Mouse (Mus musculus) ES-E14 (cell line): ENCODE results near the gene Arhgef28. TPM values are rescaled to one million over a fixed set of nuclear protein-coding genes. Genes with fewer than 3 reads are reported as not detected.

Experiments used
- DNase-seq: peaks from one replicate; pipeline ENCODE4 v3.0.0-alpha.2; 2013; ENCODE audit warnings: low read depth, low spot score
- H3K27ac ChIP-seq: 2 replicates; pipeline ENCODE4 v1.5.1; 2012; ENCODE audit warnings: low read depth, mild to moderate bottlenecking, low read length, moderate library complexity, mixed read lengths; ENCODE audit not compliant: poor library complexity, insufficient read depth, severe bottlenecking
- H3K36me3 ChIP-seq: 2 replicates; pipeline ENCODE4 v1.6.1; 2012; ENCODE audit warnings: mild to moderate bottlenecking, low read length, moderate library complexity, mixed read lengths; ENCODE audit not compliant: control insufficient read depth, poor library complexity, insufficient read depth, severe bottlenecking
- H3K4me1 ChIP-seq, 2 experiments: fragments of 150-350 bp in 1 of 2; sonication (generic) in 1 of 2; 2 replicates each; pipeline ENCODE4 v1.6.1; 2012; ENCODE audit warnings: low read length in 2 of 2, mild to moderate bottlenecking in 1 of 2, mixed read lengths in 1 of 2; ENCODE audit not compliant: control insufficient read depth in 2 of 2, insufficient read depth in 2 of 2, poor library complexity in 1 of 2
- H3K4me3 ChIP-seq, 2 experiments: fragments of 150-350 bp in 1 of 2; sonication (generic) in 1 of 2; 2 replicates each; pipeline ENCODE4 v1.5.1; 2012; ENCODE audit warnings: low read length in 2 of 2, low read depth in 1 of 2, mild to moderate bottlenecking in 1 of 2, mixed read lengths in 1 of 2; ENCODE audit not compliant: insufficient read depth in 1 of 2, poor library complexity in 1 of 2, severe bottlenecking in 1 of 2
- H3K9ac ChIP-seq: 2 replicates; pipeline ENCODE4 v1.6.1; 2012; ENCODE audit warnings: low read depth, mild to moderate bottlenecking, low read length, mixed read lengths; ENCODE audit not compliant: poor library complexity, insufficient read depth, severe bottlenecking
- H3K9me3 ChIP-seq: fragments of 150-350 bp; sonication (generic); 2 replicates; pipeline ENCODE4 v1.6.1; 2012; ENCODE audit warnings: low read depth, mild to moderate bottlenecking, low read length; ENCODE audit not compliant: control insufficient read depth, insufficient read depth
- CHD2 ChIP-seq: IDR thresholded peaks from 2 replicates; pipeline ENCODE4 v1.6.1; 2014; ENCODE audit warnings: mild to moderate bottlenecking, low read depth, low read length, inconsistent platforms
- HCFC1 ChIP-seq: IDR thresholded peaks from 2 replicates; pipeline ENCODE4 v1.6.1; 2012; ENCODE audit warnings: low read length, inconsistent platforms, borderline replicate concordance; ENCODE audit not compliant: insufficient read depth
- MAFK ChIP-seq: IDR thresholded peaks from 2 replicates; pipeline ENCODE4 v1.6.1; 2014; ENCODE audit warnings: mild to moderate bottlenecking, low read depth, low read length, inconsistent platforms; ENCODE audit not compliant: insufficient read depth
- ZC3H11A ChIP-seq: IDR thresholded peaks from 2 replicates; pipeline ENCODE4 v1.6.1; 2012; ENCODE audit warnings: low read depth, mild to moderate bottlenecking, inconsistent platforms, low read length, borderline replicate concordance
- ZNF384 ChIP-seq: IDR thresholded peaks from 2 replicates; pipeline ENCODE4 v1.6.1; 2012; ENCODE audit warnings: low read depth, low read length, inconsistent platforms
- in situ Hi-C, 2 experiments: fragments of 600-800 bp; cut with MboI; formaldehyde crosslinking; loops; one replicate each; pipeline ENCODE4 v1.15.1; 2025; ENCODE audit warnings: low sequenced_read_pairs in 2 of 2, inconsistent platforms in 1 of 2; ENCODE audit not compliant: unreplicated experiment in 2 of 2
- total RNA-seq: library from RNA; depleted of rRNA; stranded (reverse); fragments of 300-350 nt; gene quantifications from 2 replicates; pipeline ENCODE4 v1.2.3, GENCODE M21; 2012; rRNA removed

Gene Arhgef28
- total RNA-seq, result 13.3 and 19.0 TPM in 2 replicates

DNA sequence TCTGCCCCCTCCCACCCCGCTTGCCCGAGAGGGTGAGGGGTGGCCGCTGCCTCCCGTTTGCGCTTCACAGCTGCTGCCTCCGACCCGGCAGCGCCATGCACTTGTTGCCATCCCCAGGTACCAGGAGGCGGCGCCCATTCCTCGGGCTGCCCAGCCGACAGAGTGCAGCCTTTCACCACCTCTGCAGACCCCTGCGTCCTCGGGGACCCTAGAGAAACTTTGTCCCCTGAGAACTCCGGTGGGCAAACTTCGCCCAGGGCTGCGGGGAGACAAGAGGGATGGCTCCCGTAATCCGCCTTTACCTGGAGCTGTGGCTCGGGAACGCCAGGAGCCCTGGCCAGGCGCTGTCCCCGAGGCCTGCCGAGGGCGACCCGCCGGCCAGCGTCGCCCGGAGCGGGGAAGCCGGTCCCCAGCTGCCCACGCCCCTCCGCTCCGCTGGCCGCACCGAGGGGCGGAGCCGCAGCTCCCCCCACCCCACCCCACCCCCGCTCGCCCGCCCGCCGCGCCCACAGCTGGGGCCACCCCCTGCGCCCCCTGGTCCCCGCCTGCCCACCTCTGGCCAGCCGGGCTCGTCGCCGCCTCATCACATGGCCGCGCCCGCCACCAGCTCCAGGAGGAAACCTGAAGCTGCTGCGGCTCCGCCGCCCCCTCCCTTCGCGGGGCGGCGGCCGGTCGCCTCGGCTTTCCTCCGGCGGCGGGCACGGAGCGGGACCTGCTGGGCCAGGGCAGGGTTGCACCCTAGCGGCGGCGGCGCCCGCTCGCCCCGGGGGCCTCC is at the start of gene Arhgef28:
Gene Arhgef28, minus strand, starts transcription at position 669 of the 775 bp plus-strand sequence.
- H3K4me3 ChIP-seq, result peak within 1 kb of the TSS; percentile 67 to 74
- H3K9ac ChIP-seq, result peak within 1 kb of the TSS; percentile 59
- no peaks in the 10 kb centered on the region for H3K36me3 ChIP-seq
- no peak within 1 kb of the TSS for H3K27ac ChIP-seq
- no peak for TF ChIP-seq MAFK
- no peak for TF ChIP-seq ZNF384
- TF ChIP-seq HCFC1, result no peak
- no peak for TF ChIP-seq CHD2
- no peak for TF ChIP-seq ZC3H11A
- no peaks in the 10 kb centered on the region for H3K9me3 ChIP-seq
- in situ Hi-C loops, result no loop called here
- no peak for DNase-seq
- peaks cover 0 to 14% of the 10 kb centered on the region in 2 experiments; a peak in 3 of 4 replicates for H3K4me1 ChIP-seq

DNA sequence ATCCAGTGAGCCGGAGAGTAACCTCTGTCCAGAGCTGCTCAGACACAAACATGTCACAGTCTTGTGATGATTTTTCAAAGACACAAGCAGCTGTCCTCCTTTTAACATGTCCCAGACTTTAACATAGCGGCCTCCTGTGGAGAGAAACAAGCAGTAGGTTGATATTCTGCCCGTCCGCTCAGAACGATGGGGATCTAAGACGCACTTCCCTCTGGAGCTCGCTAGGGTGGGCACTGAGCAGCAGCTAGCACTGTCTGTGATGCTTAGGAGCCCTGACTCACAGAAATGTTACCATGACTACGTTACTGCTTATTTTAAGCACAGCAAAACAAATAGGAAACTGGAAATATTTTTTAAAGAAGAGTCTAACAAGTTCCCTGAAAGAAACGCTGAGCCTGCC is 48.7 kb upstream of the Arhgef28 start:
- H3K36me3 ChIP-seq, result peaks cover 36% of the 10 kb centered on the region

GRCm38 (mm10) chr13:98249594-98249993 is 43.4 kb upstream of the Arhgef28 start:
- Histone ChIP-seq H3K9ac (no peak overlapping the region), H3K4me1 (peaks cover 2 to 4% of the 10 kb centered on the region in 2 experiments; a peak in 1 of 4 replicates), H3K4me3 (no peak overlapping the region), H3K36me3 (peaks cover 38% of the 10 kb centered on the region), H3K27ac (no peak overlapping the region), H3K9me3 (no peaks in the 10 kb centered on the region)
- no peak for DNase-seq
- TF ChIP-seq HCFC1, result no peak
- no peak for TF ChIP-seq ZC3H11A
- TF ChIP-seq CHD2, result no peak
- no peak for TF ChIP-seq ZNF384
- TF ChIP-seq MAFK, result no peak
- in situ Hi-C loops, result no loop called here

More for the DNA sequence above, 48.7 kb upstream of the Arhgef28 start:
- H3K9me3 ChIP-seq, result no peaks in the 10 kb centered on the region
- TF ChIP-seq HCFC1 (no peak), ZC3H11A (no peak), ZNF384 (no peak), CHD2 (no peak), MAFK (no peak)
- peak; percentile 6 for DNase-seq
- H3K27ac ChIP-seq, result no peak overlapping the region
- no peak overlapping the region for H3K9ac ChIP-seq
- no peak overlapping the region for H3K4me3 ChIP-seq
- in situ Hi-C loops, result no loop called here
- peaks cover 2 to 4% of the 10 kb centered on the region in 2 experiments; a peak in 1 of 4 replicates for H3K4me1 ChIP-seq

GRCm38 (mm10) chr13:98245386-98245785 is 39.1 kb upstream of the Arhgef28 start:
- peaks cover 24% of the 10 kb centered on the region for H3K36me3 ChIP-seq
- no peaks in the 10 kb centered on the region for H3K9me3 ChIP-seq
- no peak overlapping the region for H3K9ac ChIP-seq
- DNase-seq, result no peak
- no peak for TF ChIP-seq ZC3H11A
- no peak for TF ChIP-seq ZNF384
- TF ChIP-seq HCFC1, result no peak
- H3K4me1 ChIP-seq, result 0 out of 4 replicates have a peak, but pooled peaks cover 0 to 1% of the 10 kb centered on the region in 2 experiments
- no peak overlapping the region for H3K4me3 ChIP-seq
- in situ Hi-C loops, result no loop called here
- H3K27ac ChIP-seq, result no peak overlapping the region
